Mouse (Mus musculus) heart, postnatal 0 days (tissue): ENCODE measurements at regions not wholly inside any gene's neighbourhood (a gene's known extent, or its start where the extent isn't known, plus 50 kb on each side); places are given as distances from the start of the nearest gene placed in this dataset.

Experiments
- CTCF ChIP-seq: IDR thresholded peaks from 2 replicates; pipeline ENCODE4 v1.5.1; 2016; ENCODE audit warnings: antibody characterized with exemption, control low read depth, low read depth
- EP300 ChIP-seq: IDR thresholded peaks from 2 replicates; pipeline ENCODE4 v1.6.1; 2016; ENCODE audit warnings: antibody characterized with exemption, low read depth

GRCm38 (mm10) chr1:104311617-104312016 lies 456.7 kb upstream of the Cdh20 start:
- TF ChIP-seq CTCF (no peak), EP300 (no peak)
